Mouse (Mus musculus): ENCODE measurements around the gene Spns3.

DNA sequence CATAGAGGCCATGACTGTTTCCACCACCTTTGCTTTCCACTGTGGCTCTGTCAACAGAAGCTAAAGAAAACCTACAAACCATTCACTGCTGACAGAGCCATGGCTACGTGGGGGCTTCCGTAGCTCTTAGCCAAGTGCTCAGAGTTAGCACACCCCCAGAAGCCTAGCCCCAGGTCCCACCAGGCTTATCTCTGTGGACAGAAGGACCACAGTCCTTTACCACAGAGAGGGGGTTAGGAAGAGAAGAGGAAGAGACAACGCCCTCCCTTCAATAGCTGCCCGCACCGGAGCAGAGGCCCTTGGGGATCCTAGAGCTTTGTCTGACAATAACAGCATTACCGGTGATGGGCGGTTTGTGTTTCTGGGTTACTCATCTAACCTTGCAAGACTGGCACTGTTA, 74.9 kb downstream of the Spns3 start:
- TF ChIP-seq CTCF (IDR thresholded peaks at IDR 0.05; ENCODE audit: extremely low read depth, insufficient read length, insufficient replicate concordance, low read depth, low read length) (no peak), POLR2A (IDR thresholded peaks at IDR 0.05; ENCODE audit: low read depth, low read length) (no peak)
